16 mouse cellular contexts compared by ENCODE assay signal in the genomic region with DNA sequence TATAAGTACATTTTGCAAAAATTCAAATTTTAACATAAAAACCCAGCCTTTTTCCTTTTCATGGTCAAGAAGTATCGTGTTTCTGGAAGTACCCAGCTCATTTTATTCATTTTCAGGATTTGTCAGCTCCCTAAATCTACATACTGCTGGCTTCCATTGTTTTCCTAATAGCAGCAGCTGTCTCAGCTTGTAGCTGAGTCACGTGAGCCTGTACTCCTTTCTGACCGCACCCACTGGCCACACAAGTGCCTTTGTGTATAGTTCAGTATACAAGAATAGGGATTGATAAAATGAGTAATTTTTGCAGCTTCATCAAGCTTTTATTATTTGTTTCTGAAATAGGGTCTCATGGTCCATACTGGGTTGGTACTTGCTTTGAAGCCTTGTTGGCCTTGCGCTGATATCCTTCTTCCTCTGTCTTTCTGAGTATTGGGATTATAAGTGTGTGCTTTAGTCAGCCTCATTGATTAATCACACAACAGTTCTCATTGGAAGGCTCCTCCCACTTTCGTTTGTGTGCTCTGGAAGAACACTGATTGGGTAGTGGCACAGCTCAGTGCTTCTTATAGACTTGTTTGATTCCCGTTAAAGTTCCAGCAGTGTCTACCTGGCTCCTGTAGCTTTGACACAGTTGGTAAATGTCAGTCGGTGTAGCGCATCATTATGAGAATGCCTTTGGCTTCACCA. TPM values are rescaled to one million over a fixed set of nuclear protein-coding genes. Genes with fewer than 3 reads are reported as not detected.
A peak's percentile ranks its signal among the peaks of the same experiment; 100 is the strongest.
DNase-seq lines count a peak whose midpoint lies in the region; ATAC-seq and TF ChIP-seq lines count a peak whose summit lies in the region.
"Had no signal": no experiment of that assay in that cellular context is flagged by ENCODE, and none has a peak within 500 bp of the region (broad histone marks: within the 10 kb centered on the region; RNA-seq: fewer than 3 reads in every experiment).

No protein-coding gene starts in this region.

- 0 out of 2 replicates have a peak overlapping the region, but pooled peaks have one; percentile 2 for H3K27ac ChIP-seq in forebrain, embryonic 10.5 days
- H3K27ac ChIP-seq in forebrain, postnatal 0 days (ENCODE audit: low read depth, low read length) = no peak overlapping the region
- no peak overlapping the region for H3K27ac ChIP-seq in midbrain, embryonic 13.5 days
- no peak overlapping the region for H3K27ac ChIP-seq in midbrain, postnatal 0 days (ENCODE audit: low read depth, low read length)
- peak overlapping the region; percentile 80 for H3K27ac ChIP-seq in cortical plate, adult 2 months (ENCODE audit: insufficient read depth, low read length)
- H3K27ac ChIP-seq: embryonic facial prominence, embryonic 15.5 days; heart, embryonic 10.5 days; hindbrain, embryonic 15.5 days; kidney, embryonic 15.5 days; limb, embryonic 15.5 days had no signal

- no peak for DNase-seq in forebrain, embryonic 10.5 days (ENCODE audit: extremely low spot score, low spot score)
- DNase-seq in forebrain, postnatal 0 days = no peak
- DNase-seq in midbrain, postnatal 0 days (ENCODE audit: low spot score) = no peak
- peak; percentile 54 for DNase-seq in retina, postnatal 1 day
- DNase-seq in kidney, adult 18-20 months = no peak
- DNase-seq in cerebellum, adult 18-20 months = no peak
- DNase-seq: B cell, adult 2 months; cerebellum, adult 9-10 months; thymus, postnatal 36 days had no signal

- no peak for TF ChIP-seq POLR2A in cortical plate, adult 2 months (IDR thresholded peaks at IDR 0.05; ENCODE audit: extremely low read depth, insufficient read depth, low read length)

- H3K9me3 ChIP-seq in forebrain, embryonic 10.5 days = no peaks in the 10 kb centered on the region
- no peaks in the 10 kb centered on the region for H3K9me3 ChIP-seq in forebrain, postnatal 0 days (ENCODE audit: low read length)
- no peaks in the 10 kb centered on the region for H3K9me3 ChIP-seq in midbrain, embryonic 13.5 days
- H3K9me3 ChIP-seq in midbrain, postnatal 0 days (ENCODE audit: low read length) = no peaks in the 10 kb centered on the region
- H3K9me3 ChIP-seq: embryonic facial prominence, embryonic 15.5 days; heart, embryonic 10.5 days; hindbrain, embryonic 15.5 days; kidney, embryonic 15.5 days; limb, embryonic 15.5 days had no signal

- peaks cover 18% of the 10 kb centered on the region for H3K4me1 ChIP-seq in forebrain, embryonic 10.5 days
- H3K4me1 ChIP-seq in forebrain, postnatal 0 days (ENCODE audit: insufficient read depth) = peaks cover 16% of the 10 kb centered on the region; the same call in 1 of the 2 replicates
- peaks cover 33% of the 10 kb centered on the region for H3K4me1 ChIP-seq in midbrain, embryonic 13.5 days (replicated peaks)
- H3K4me1 ChIP-seq in midbrain, postnatal 0 days (ENCODE audit: insufficient read depth, low read length) = 0 out of 2 replicates have a peak, but pooled peaks cover 8% of the 10 kb centered on the region
- H3K4me1 ChIP-seq in cortical plate, adult 2 months (ENCODE audit: control insufficient read depth, insufficient read depth, low read length) = peaks cover 4% of the 10 kb centered on the region; the same call in 1 of the 2 replicates

- peaks cover 30% of the 10 kb centered on the region for H3K36me3 ChIP-seq in forebrain, embryonic 10.5 days (replicated peaks)
- H3K36me3 ChIP-seq in forebrain, postnatal 0 days (ENCODE audit: insufficient read depth) = peaks cover 31% of the 10 kb centered on the region
- peaks cover 46% of the 10 kb centered on the region for H3K36me3 ChIP-seq in midbrain, embryonic 13.5 days
- peaks cover 17% of the 10 kb centered on the region; the same call in 1 of the 2 replicates for H3K36me3 ChIP-seq in midbrain, postnatal 0 days (ENCODE audit: insufficient read depth, low read length)

- no peaks in the 10 kb centered on the region for H3K27me3 ChIP-seq in forebrain, embryonic 10.5 days (ENCODE audit: poor library complexity, severe bottlenecking)
- H3K27me3 ChIP-seq in forebrain, postnatal 0 days (ENCODE audit: insufficient read depth, low read length) = no peaks in the 10 kb centered on the region
- no peaks in the 10 kb centered on the region for H3K27me3 ChIP-seq in midbrain, embryonic 13.5 days
- H3K27me3 ChIP-seq in midbrain, postnatal 0 days (ENCODE audit: insufficient read depth, low read length) = no peaks in the 10 kb centered on the region
- H3K27me3 ChIP-seq: embryonic facial prominence, embryonic 15.5 days; hindbrain, embryonic 15.5 days; kidney, embryonic 15.5 days; limb, embryonic 15.5 days had no signal

- no peak overlapping the region for H3K4me2 ChIP-seq in forebrain, postnatal 0 days (ENCODE audit: low read depth)
- peak overlapping the region; percentile 1; the same call in 1 of the 2 replicates for H3K4me2 ChIP-seq in midbrain, embryonic 13.5 days (replicated peaks)
- no peak overlapping the region for H3K4me2 ChIP-seq in midbrain, postnatal 0 days (ENCODE audit: low read depth, low read length, poor library complexity, severe bottlenecking)
- H3K4me2 ChIP-seq: embryonic facial prominence, embryonic 15.5 days; hindbrain, embryonic 15.5 days; kidney, embryonic 15.5 days; limb, embryonic 15.5 days had no signal

- H3K9ac ChIP-seq in forebrain, postnatal 0 days = no peak overlapping the region
- H3K9ac ChIP-seq in midbrain, embryonic 13.5 days (replicated peaks) = no peak overlapping the region
- H3K9ac ChIP-seq in midbrain, postnatal 0 days (replicated peaks; ENCODE audit: low read length, poor library complexity, severe bottlenecking) = no peak overlapping the region
- H3K9ac ChIP-seq: embryonic facial prominence, embryonic 15.5 days; hindbrain, embryonic 15.5 days; kidney, embryonic 15.5 days; limb, embryonic 15.5 days had no signal

- 78% methylated on average over 8 of the region's 8 CpGs for WGBS in forebrain, embryonic 10.5 days
- WGBS in forebrain, postnatal 0 days = 65% methylated on average over 8 of the region's 8 CpGs
- 64% methylated on average over 8 of the region's 8 CpGs for WGBS in midbrain, embryonic 13.5 days
- WGBS in midbrain, postnatal 0 days = 61% methylated on average over 8 of the region's 8 CpGs

- no peak overlapping the region for H3K4me3 ChIP-seq in forebrain, embryonic 10.5 days
- H3K4me3 ChIP-seq in forebrain, postnatal 0 days (ENCODE audit: low read depth, low read length) = no peak overlapping the region
- no peak overlapping the region for H3K4me3 ChIP-seq in midbrain, embryonic 13.5 days (replicated peaks)
- H3K4me3 ChIP-seq in midbrain, postnatal 0 days (ENCODE audit: low read depth, low read length) = no peak overlapping the region
- no peak overlapping the region for H3K4me3 ChIP-seq in cortical plate, adult 2 months (ENCODE audit: insufficient read depth, low read length)
- H3K4me3 ChIP-seq: embryonic facial prominence, embryonic 15.5 days; heart, embryonic 10.5 days; hindbrain, embryonic 15.5 days; kidney, embryonic 15.5 days; limb, embryonic 15.5 days had no signal

- ATAC-seq in forebrain, postnatal 0 days = no peak
- ATAC-seq in midbrain, embryonic 13.5 days = no peak
- no peak for ATAC-seq in midbrain, postnatal 0 days (ENCODE audit: low FRiP score)

- TF ChIP-seq CTCF in forebrain, postnatal 0 days (IDR thresholded peaks at IDR 0.05; ENCODE audit: low read depth) = no peak
- TF ChIP-seq CTCF in midbrain, postnatal 0 days (IDR thresholded peaks at IDR 0.05) = no peak
- TF ChIP-seq CTCF in cortical plate, adult 2 months (IDR thresholded peaks at IDR 0.05; ENCODE audit: extremely low read depth, insufficient read depth, low read length) = no peak

RNA-seq across cellular contexts. Expression of gene Kcnrg, which starts 4.0 kb away (rescaled TPM):
- polyA plus RNA-seq in forebrain, embryonic 10.5 days (2016; fragmentation: Nextera tagmentation; extraction: Ambion mirVana) = 0.37 and 0.64 TPM in 2 replicates
- 4.1 and 4.4 TPM in 2 replicates for total RNA-seq in forebrain, postnatal 0 days (2014; rRNA removed)
- 1.6 and 2.6 TPM in 2 replicates for polyA plus RNA-seq in forebrain, postnatal 0 days (2015; fragmentation: Nextera tagmentation; extraction: Ambion mirVana)
- polyA plus RNA-seq in midbrain, embryonic 13.5 days (2015; fragmentation: Nextera tagmentation; extraction: Ambion mirVana) = 3.2 and 3.4 TPM in 2 replicates
- 4.1 and 4.4 TPM in 2 replicates for total RNA-seq in midbrain, postnatal 0 days (2014; rRNA removed)
- 2.2 and 2.5 TPM in 2 replicates for polyA plus RNA-seq in midbrain, postnatal 0 days (2015; fragmentation: Nextera tagmentation; extraction: Ambion mirVana)
- polyA plus RNA-seq in cortical plate, adult 2 months (2012; rRNA removed) = 0.48 and 0.49 TPM in 2 replicates

RNA-seq across cellular contexts. Expression of gene Trim13, which starts 5.2 kb away (rescaled TPM):
- polyA plus RNA-seq in forebrain, embryonic 10.5 days (2016; fragmentation: Nextera tagmentation; extraction: Ambion mirVana) = 12.5 and 13.0 TPM in 2 replicates
- total RNA-seq in forebrain, postnatal 0 days (2014; rRNA removed) = 29.0 and 32.4 TPM in 2 replicates
- 44.0 and 46.0 TPM in 2 replicates for polyA plus RNA-seq in forebrain, postnatal 0 days (2015; fragmentation: Nextera tagmentation; extraction: Ambion mirVana)
- 48.4 and 54.0 TPM in 2 replicates for polyA plus RNA-seq in midbrain, embryonic 13.5 days (2015; fragmentation: Nextera tagmentation; extraction: Ambion mirVana)
- total RNA-seq in midbrain, postnatal 0 days (2014; rRNA removed) = 17.0 and 21.7 TPM in 2 replicates
- 32.7 and 33.6 TPM in 2 replicates for polyA plus RNA-seq in midbrain, postnatal 0 days (2015; fragmentation: Nextera tagmentation; extraction: Ambion mirVana)
- 13.1 and 14.3 TPM in 2 replicates for polyA plus RNA-seq in cortical plate, adult 2 months (2012; rRNA removed)

RNA-seq across cellular contexts. Expression of gene Spryd7, which starts 46.5 kb away (rescaled TPM):
- polyA plus RNA-seq in forebrain, embryonic 10.5 days (2016; fragmentation: Nextera tagmentation; extraction: Ambion mirVana) = 13.8 and 14.1 TPM in 2 replicates
- 40.0 and 50.7 TPM in 2 replicates for total RNA-seq in forebrain, postnatal 0 days (2014; rRNA removed)
- 60.6 and 67.4 TPM in 2 replicates for polyA plus RNA-seq in forebrain, postnatal 0 days (2015; fragmentation: Nextera tagmentation; extraction: Ambion mirVana)
- 31.2 and 34.4 TPM in 2 replicates for polyA plus RNA-seq in midbrain, embryonic 13.5 days (2015; fragmentation: Nextera tagmentation; extraction: Ambion mirVana)
- total RNA-seq in midbrain, postnatal 0 days (2014; rRNA removed) = 37.4 and 44.3 TPM in 2 replicates
- polyA plus RNA-seq in midbrain, postnatal 0 days (2015; fragmentation: Nextera tagmentation; extraction: Ambion mirVana) = 66.9 and 67.0 TPM in 2 replicates
- 33.7 and 35.5 TPM in 2 replicates for polyA plus RNA-seq in cortical plate, adult 2 months (2012; rRNA removed)

Comparison
In these comparisons a context has a peak if more than half of its experiments do, and no peak if none do; other contexts are left out.
1. H3K27ac ChIP-seq: peak in forebrain, embryonic 10.5 days (single experiment) and cortical plate, adult 2 months (single experiment); none in forebrain, postnatal 0 days (single experiment), midbrain, embryonic 13.5 days (single experiment) and midbrain, postnatal 0 days (single experiment).